In genomic region chr16:29687987-29688885, GRCm38 (mm10) we compare ENCODE assay signal across 18 mouse cellular contexts.
DNase-seq lines count a peak whose midpoint lies in the region; ATAC-seq and TF ChIP-seq lines count a peak whose summit lies in the region.
"Had no signal": no experiment of that assay in that cellular context is flagged by ENCODE, and none has a peak within 500 bp of the region (broad histone marks: within the 10 kb centered on the region; RNA-seq: fewer than 3 reads in every experiment).

No protein-coding gene starts in this region.

- H3K27me3 ChIP-seq in midbrain, embryonic 10.5 days (ENCODE audit: low read depth, poor library complexity, severe bottlenecking): peaks cover 98% of the 10 kb centered on the region
- no peaks in the 10 kb centered on the region for H3K27me3 ChIP-seq in midbrain, postnatal 0 days (ENCODE audit: insufficient read depth, low read length)
- H3K27me3 ChIP-seq in hindbrain, embryonic 11.5 days (ENCODE audit: control insufficient read depth, insufficient read depth, low read length): peaks cover 40% of the 10 kb centered on the region
- H3K27me3 ChIP-seq in midbrain, embryonic 15.5 days (replicated peaks): peaks cover 14% of the 10 kb centered on the region
- H3K27me3 ChIP-seq: heart, embryonic 12.5 days; limb, embryonic 13.5 days; Patski had no signal

- DNase-seq in midbrain, embryonic 10.5 days (ENCODE audit: low spot score): no peak
- DNase-seq in midbrain, postnatal 0 days (ENCODE audit: low spot score): no peak
- no peak for DNase-seq in hindbrain, embryonic 11.5 days (ENCODE audit: low spot score)
- DNase-seq in right cerebral cortex, postnatal 25 days: no peak
- DNase-seq in layer of hippocampus, adult 11-12 months (ENCODE audit: low spot score): no peak
- no peak for DNase-seq in spleen, postnatal 14 days (ENCODE audit: low spot score in 2 of 2)
- DNase-seq: kidney, postnatal 10 days; layer of hippocampus, postnatal 36 days; liver, postnatal 0 days; right cerebral cortex, adult 18-20 months; thymus, postnatal 36 days had no signal

- no peak for ATAC-seq in midbrain, postnatal 0 days (ENCODE audit: low FRiP score)
- ATAC-seq in hindbrain, embryonic 11.5 days (ENCODE audit: low FRiP score): peak; percentile 72
- 0 out of 2 replicates have a peak, but pooled peaks have one; percentile 41 for ATAC-seq in midbrain, embryonic 15.5 days (replicated peaks)
- ATAC-seq: CD4-positive, CD25-positive, alpha-beta regulatory T cell, adult 4 months; liver, postnatal 0 days; Patski had no signal

- H3K4me1 ChIP-seq in midbrain, embryonic 10.5 days: peaks cover 35% of the 10 kb centered on the region
- H3K4me1 ChIP-seq in midbrain, postnatal 0 days (ENCODE audit: insufficient read depth, low read length): peaks cover 4% of the 10 kb centered on the region; the same call in 1 of the 2 replicates
- H3K4me1 ChIP-seq in hindbrain, embryonic 11.5 days (replicated peaks; ENCODE audit: control insufficient read depth, insufficient read depth, low read length): peaks cover 7% of the 10 kb centered on the region; the same call in 1 of the 2 replicates
- H3K4me1 ChIP-seq in midbrain, embryonic 15.5 days: peaks cover 17% of the 10 kb centered on the region

- no peak for TF ChIP-seq CTCF in midbrain, postnatal 0 days (IDR thresholded peaks at IDR 0.05)

- no peaks in the 10 kb centered on the region for H3K9me3 ChIP-seq in midbrain, embryonic 10.5 days (replicated peaks)
- H3K9me3 ChIP-seq in midbrain, postnatal 0 days (ENCODE audit: low read length): no peaks in the 10 kb centered on the region
- no peaks in the 10 kb centered on the region for H3K9me3 ChIP-seq in hindbrain, embryonic 11.5 days (ENCODE audit: control insufficient read depth, low read length)
- H3K9me3 ChIP-seq in midbrain, embryonic 15.5 days: no peaks in the 10 kb centered on the region
- H3K9me3 ChIP-seq: heart, embryonic 12.5 days; limb, embryonic 13.5 days had no signal

- no peak overlapping the region for H3K9ac ChIP-seq in midbrain, postnatal 0 days (replicated peaks; ENCODE audit: low read length, poor library complexity, severe bottlenecking)
- H3K9ac ChIP-seq in hindbrain, embryonic 11.5 days (ENCODE audit: low read depth, low read length): no peak overlapping the region
- H3K9ac ChIP-seq in midbrain, embryonic 15.5 days: no peak overlapping the region
- H3K9ac ChIP-seq: heart, embryonic 12.5 days; limb, embryonic 13.5 days; liver, postnatal 0 days had no signal

- H3K4me2 ChIP-seq in midbrain, postnatal 0 days (ENCODE audit: low read depth, low read length, poor library complexity, severe bottlenecking): no peak overlapping the region
- H3K4me2 ChIP-seq in hindbrain, embryonic 11.5 days (replicated peaks; ENCODE audit: low read depth, low read length): no peak overlapping the region
- H3K4me2 ChIP-seq in midbrain, embryonic 15.5 days: no peak overlapping the region
- H3K4me2 ChIP-seq: heart, embryonic 12.5 days; limb, embryonic 13.5 days had no signal

- H3K27ac ChIP-seq in midbrain, embryonic 10.5 days (replicated peaks): peak overlapping the region; percentile 6
- H3K27ac ChIP-seq in midbrain, postnatal 0 days (ENCODE audit: low read depth, low read length): no peak overlapping the region
- peak overlapping the region; percentile 51 for H3K27ac ChIP-seq in hindbrain, embryonic 11.5 days (ENCODE audit: low read depth, low read length)
- H3K27ac ChIP-seq in midbrain, embryonic 15.5 days: no peak overlapping the region
- H3K27ac ChIP-seq: limb, embryonic 13.5 days; macrophage had no signal

- 78% methylated on average over 17 of the region's 17 CpGs for WGBS in midbrain, embryonic 10.5 days
- 58% methylated on average over 17 of the region's 17 CpGs for WGBS in midbrain, postnatal 0 days
- 66% methylated on average over 17 of the region's 17 CpGs for WGBS in hindbrain, embryonic 11.5 days
- 50% methylated on average over 17 of the region's 17 CpGs for WGBS in midbrain, embryonic 15.5 days

- H3K36me3 ChIP-seq in midbrain, embryonic 10.5 days: no peaks in the 10 kb centered on the region
- H3K36me3 ChIP-seq in midbrain, postnatal 0 days (ENCODE audit: insufficient read depth, low read length): no peaks in the 10 kb centered on the region
- H3K36me3 ChIP-seq in hindbrain, embryonic 11.5 days (ENCODE audit: control insufficient read depth, insufficient read depth, low read length): no peaks in the 10 kb centered on the region
- H3K36me3 ChIP-seq in midbrain, embryonic 15.5 days (replicated peaks): no peaks in the 10 kb centered on the region
- H3K36me3 ChIP-seq: heart, embryonic 12.5 days; limb, embryonic 13.5 days had no signal

- H3K4me3 ChIP-seq in midbrain, embryonic 10.5 days: no peak overlapping the region
- no peak overlapping the region for H3K4me3 ChIP-seq in midbrain, postnatal 0 days (ENCODE audit: low read depth, low read length)
- H3K4me3 ChIP-seq in hindbrain, embryonic 11.5 days (ENCODE audit: low read depth, low read length): no peak overlapping the region
- H3K4me3 ChIP-seq in midbrain, embryonic 15.5 days: no peak overlapping the region
- H3K4me3 ChIP-seq: heart, embryonic 12.5 days; limb, embryonic 13.5 days; myocyte had no signal

Comparison
In these comparisons a context has a peak if more than half of its experiments do, and no peak if none do; other contexts are left out.
1. H3K27ac ChIP-seq: peak in midbrain, embryonic 10.5 days (single experiment) and hindbrain, embryonic 11.5 days (single experiment); none in midbrain, postnatal 0 days (single experiment) and midbrain, embryonic 15.5 days (single experiment).